Mouse (Mus musculus) yolk sac, embryonic 10.5 days (tissue): ENCODE data around the gene Grid2.

Experiments used
- DNase-seq: peaks from one replicate; pipeline ENCODE4 v3.0.0-alpha.2; 2017; ENCODE audit warnings: low spot score

Grid2 gene

DNA sequence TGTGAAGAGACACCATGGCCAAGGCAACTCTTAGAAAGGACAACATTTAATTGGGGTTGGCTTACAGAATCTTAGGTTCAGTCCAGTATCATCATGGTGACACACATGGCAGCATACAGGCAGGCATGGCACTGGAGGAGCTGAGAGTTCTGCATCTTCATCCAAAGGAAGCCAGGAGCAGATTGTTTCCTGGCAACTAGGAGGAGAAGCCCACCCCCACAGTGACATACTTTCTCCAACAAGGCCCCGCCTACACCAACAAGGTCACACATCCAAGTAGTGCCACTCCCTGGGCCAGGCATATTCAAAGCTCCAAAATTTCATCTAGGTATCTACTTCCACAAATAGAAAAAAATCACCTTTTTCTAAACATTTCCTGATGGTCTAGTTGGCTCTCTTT lies 1351.4 kb downstream of the Grid2 start:
- DNase-seq, result no peak

DNA sequence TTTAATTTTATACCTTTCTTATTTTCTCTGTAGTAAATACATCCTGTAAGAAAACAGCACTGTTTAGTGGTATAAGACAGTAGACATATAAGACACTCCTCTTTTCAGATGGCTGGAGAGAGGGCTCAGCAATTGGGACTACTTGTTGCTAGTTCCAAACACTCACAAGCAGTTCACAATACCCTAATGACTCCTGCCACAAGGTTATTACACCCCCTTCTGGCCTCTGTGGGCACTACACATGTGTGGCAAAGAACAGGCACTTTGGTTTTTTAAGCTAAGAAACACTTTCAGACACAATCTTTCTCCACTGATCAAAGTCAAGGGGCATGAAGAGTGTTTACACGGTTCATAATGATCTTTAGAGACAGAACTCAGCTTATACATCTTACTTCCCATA lies 1352.3 kb downstream of the Grid2 start:
- DNase-seq, result no peak

DNA sequence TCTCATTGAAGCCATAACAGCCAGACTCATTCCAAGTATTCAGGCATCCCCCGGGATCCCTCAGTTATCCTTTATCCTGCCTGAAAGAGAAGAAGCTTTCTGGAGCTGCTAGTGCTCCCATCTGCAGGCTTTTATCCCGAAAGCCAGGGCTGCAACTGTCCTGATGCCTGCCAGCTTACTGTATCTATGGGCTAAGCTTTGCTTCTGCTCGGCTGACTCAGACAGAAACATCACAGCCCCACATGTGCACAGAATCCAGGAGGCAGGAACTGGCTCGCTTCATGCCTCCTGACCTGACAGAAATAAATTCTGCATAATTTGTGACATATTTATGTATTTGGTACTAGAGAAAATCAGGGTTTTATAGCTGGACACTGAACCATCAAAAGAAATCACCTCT lies 1361.2 kb downstream of the Grid2 start:
- DNase-seq, result no peak

DNA sequence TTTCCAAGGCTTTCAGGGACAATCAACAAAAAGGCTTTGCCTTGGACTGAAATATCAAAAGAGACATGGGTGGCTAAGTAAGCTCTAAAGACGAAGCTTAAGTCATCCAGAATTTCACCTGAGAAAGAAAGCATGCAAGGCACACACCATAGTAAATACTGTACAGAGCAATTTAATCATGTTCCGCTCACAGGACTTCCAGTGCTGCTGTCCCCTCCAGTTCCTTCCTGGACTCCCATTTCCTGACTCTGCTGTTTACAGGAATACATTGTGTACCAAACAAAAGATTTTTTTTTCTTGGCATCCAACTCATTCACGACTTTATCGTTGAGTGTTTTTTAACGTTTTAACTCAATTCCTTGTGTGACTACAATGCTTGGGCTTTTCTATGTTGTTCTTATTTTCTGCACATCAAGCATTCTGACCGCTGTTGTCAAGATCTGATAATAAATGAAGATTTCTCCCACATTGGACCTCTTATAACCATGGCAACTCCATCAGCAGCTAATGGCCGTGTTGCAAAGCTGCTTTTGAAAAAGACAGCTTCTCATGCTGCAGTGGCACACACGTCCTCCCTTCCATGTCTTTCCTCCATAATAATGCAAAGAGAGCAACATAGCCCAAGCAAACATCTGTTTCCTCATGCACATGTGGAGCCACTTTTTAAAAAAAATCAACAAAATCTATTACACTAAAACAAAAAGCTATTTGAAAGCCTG lies 1361.9 kb downstream of the Grid2 start:
- no peak for DNase-seq

DNA sequence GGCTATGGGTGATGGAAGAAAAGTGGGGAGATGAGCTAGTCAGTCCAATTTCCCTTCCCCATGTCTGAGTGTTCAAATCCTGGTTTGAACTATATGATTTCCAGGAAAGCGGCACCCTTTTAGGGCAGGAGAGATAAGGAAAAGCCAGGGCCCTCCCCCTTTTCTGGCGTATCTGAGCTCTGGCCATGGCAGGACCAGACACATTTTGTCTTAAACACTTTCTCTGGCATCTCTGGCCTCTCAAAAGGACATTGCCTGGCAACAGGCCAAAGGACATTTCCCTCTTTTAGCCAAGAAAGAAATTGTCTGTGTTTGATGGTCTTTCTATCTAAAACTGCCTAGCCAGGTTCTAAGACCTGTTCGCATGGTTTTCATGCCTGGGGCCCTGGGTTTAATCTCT lies 1367.7 kb downstream of the Grid2 start:
- DNase-seq, result no peak

DNA sequence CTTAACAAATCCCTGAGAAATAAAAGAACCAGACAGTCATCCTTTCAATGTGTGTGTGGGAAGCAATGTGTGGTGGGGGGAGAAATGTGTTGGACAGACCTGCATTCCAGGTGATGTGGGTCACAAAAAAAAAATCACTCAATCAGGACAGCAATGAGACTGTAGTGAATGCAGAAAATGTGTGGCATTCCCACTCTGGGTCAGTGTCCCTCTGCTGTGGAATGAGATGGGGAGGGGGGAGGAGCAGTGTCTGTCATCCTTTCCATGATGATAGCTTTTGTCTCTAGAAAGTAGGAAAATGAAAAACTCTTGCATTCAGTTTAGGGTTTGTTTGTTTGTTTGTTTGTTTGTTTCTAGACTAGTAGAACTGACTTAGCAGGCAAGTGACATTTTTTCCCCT lies 1392.0 kb downstream of the Grid2 start:
- no peak for DNase-seq

DNA sequence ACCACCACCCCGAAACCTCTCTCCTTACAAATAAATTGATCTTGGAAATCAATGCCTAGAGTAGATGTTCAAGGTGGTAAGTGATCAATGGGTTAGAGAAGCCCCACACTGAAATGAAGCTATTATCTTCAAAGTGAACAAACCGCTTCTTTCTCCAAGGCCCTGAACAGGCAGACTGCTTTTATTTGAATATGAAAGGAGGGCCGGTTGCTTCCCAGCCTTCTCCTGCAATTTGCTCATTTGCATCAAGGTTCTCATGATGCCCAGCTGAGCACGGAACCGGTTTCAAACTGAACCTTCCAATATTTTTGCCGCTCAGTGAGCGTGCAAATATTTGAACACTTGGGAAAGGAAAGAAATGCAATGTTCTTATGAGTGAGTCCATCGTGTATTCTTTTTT lies 1392.5 kb downstream of the Grid2 start:
- no peak for DNase-seq

DNA sequence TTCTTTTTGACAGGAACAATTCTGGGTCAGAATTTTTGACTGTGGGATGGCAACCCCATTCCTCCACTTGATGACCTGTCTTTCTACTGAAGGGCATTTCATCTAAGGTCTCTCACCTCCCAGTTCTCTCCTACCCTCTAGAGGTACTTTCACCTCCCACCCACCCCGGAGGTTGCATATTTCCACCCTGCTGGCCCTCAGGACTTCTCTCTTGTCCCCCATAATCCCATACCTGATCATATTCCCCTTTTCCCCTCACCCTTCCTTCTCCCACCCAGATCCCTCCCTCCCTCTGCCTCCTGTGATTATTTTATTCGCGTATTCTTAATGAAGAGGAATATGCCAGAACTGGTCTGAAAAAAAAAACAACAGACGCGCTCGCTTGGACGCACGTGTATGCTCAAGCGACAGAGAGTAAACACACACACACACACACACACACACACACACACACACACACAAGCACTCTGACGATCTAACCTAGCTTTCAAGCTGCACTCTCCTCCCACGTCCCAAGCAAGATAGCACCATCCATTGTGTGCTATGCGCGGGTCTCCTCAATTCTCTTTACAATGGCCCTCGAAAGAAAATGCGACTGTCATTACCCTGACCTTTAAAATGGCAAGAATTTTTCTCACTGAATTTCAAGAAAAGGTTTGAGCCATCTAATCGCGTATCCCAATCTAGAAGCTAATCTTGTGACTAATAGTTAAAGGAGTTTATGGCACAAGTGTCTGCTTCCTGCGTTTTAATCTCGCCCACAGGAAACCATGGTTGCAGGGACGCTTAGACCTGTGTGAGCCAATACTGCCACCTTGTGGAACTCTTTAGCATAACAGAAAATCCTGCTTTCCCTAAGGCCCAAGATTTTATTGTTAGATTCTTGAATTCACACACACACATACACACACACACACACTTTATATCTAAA lies 1393.9 kb downstream of the Grid2 start:
- DNase-seq, result peak; percentile 38

DNA sequence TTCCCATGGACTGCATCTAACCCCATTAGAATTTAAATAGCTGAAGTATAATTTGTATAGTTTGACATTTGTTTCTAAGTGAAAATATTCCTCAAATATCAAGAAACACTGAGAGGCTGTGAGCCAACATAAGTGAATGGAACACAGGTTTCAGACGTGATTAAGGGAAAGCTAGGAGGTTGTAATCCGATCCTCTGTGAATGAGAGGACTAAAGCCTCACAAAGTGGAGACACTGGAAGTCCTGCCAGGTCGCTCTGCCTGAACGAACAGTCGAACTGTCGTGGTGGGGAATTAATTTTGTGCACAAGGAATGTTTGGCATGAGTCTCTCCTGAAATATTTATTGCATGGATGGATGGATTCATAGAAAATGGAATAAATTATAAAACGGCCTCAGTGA lies 1395.1 kb downstream of the Grid2 start:
- DNase-seq, result no peak

DNA sequence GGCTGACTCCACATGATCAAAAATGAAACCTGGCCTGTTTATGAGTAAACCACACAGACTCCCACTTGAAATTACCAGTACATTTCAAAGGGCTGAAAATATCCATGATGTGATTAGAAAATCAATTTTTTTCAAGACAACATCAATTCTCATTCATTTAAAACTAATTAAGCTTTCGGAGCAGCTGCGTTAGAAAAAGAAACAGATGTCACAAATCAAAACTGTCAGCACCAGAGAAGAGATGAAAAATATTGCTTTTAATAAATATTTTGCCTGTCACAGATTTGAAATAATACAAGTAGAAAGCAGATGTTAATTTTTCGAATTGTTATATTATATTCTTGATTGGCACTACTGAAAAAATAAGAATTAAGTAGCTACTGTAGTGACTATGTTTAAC lies 1415.3 kb downstream of the Grid2 start:
- no peak for DNase-seq

DNA sequence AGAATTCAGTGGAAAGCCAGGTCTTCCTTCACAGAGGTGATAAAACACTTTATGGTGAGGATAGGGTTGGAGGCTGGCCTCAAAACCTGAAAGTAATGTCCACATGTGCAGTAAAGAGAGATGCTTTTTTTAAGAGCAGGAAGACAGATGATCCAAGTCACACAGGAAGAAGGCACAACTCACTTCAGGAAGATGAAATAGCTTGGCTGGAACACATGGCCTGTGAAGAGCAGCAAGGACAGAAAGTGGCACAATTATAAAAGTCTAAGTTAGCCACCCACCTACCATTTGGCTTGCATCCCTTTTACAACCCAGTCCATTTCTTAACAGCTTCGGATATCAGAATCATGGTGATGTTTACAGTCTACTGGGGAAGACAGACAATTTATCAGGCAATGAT lies 1423.1 kb downstream of the Grid2 start:
- no peak for DNase-seq

DNA sequence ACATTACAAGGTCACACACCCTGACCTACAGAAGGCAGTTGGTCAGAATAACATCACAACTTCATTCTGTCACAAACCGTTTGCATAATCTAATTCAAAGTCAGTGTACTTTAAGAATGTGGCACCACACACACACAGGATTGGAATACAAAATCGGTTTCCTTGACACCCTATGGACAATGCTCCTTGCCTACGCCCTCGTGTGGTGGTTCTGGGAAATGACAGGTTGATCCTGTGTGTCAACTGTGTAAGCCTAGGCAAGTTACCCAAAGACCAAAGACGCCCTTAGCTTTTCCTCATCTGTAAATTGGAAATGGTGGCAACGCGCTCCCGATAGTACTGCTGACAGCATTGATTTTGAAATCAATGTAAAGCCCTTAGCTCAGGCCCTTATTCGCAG lies 1428.3 kb downstream of the Grid2 start:
- DNase-seq, result no peak

DNA sequence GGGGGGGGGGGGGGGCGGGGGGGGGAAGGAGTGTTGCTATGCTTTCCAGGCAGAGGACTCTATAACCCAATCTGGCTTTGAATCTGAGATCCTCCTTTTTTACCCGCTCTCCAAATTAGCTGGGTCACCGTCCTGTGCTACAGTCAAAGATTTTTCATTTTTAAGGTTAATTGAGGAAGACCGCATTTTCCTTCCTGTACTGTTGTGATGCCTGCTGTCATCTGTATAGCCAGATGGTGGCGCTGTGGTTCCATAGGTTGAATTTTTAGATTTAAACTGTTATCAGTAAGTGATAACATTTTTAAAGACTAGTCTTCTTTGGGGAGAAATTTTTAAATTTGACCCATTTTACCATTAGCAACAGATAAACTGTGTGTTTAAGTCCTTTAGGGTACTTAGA lies 1429.3 kb downstream of the Grid2 start:
- DNase-seq, result no peak

DNA sequence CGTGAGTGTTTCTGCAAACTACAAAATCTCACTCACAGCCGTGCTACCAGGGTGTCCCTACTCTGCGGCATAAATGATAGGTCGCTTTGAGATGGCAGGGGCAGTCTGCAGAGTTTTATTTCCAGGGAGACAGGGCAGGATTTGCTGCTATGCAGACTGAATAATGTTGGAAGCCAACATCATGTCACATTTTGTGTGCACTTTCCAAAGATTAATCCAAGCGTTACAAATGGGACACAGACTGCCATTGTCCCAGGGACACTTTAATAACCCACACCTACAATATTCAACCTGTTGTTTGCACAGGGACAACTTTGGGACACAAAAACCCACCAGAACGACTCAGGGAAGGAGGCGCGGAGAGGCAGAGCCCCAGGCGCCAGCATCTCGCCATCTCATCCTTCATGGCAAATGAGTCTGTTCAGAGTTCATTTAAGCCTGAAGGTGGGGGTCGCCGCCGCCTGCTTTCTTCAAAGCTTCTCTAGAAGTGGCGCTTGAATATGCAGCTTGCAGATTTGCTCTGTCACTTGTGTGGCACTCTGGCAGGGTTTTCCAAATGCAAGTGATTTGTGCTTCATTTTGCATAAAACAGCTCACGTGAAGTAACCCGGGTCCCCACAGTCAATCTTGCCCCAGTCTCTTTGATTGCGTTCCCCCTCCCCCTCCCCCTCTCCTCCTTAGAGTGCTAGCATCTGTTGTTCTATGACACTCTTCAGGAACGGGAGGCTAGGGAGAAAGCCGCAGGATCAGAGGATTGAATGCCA lies 1432.7 kb downstream of the Grid2 start:
- DNase-seq, result no peak

DNA sequence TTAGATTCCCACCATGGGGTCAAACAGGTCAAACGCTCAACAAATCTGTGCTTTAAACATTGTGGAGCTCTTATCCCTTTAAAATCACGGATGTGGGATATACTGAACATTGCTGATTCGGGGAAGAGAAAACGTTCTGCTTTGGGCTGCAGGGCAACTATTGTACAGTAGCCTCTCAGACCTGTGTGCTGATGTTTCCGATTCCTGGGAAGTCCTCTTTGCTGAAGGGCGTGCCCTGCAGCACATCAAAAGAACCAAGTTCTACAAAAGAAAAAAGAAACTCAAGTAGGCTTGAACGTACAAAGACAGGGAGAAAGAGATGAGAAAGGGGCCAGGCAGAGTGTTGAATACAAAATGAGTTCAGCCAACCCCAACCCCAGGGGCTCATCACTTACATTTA lies 1439.0 kb downstream of the Grid2 start:
- no peak for DNase-seq

DNA sequence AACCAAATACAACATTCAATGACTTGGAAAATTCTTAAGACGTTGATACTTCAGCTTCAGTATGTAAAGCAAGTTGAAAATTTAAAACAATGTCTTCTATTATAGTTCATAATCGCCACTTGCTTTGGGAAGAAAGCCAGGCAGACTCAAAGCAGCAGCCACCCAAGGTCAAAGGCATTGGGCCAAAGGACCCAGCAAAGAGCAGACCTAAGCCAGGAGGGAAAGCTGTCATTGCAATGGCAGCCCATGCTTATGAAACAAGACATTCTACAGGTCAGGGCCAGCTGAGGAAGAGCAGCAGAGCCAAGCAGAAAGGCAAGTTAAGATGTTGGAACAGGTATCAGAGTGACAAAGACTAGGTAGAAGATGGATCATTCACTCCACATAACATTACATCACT lies 1448.0 kb downstream of the Grid2 start:
- DNase-seq, result no peak

DNA sequence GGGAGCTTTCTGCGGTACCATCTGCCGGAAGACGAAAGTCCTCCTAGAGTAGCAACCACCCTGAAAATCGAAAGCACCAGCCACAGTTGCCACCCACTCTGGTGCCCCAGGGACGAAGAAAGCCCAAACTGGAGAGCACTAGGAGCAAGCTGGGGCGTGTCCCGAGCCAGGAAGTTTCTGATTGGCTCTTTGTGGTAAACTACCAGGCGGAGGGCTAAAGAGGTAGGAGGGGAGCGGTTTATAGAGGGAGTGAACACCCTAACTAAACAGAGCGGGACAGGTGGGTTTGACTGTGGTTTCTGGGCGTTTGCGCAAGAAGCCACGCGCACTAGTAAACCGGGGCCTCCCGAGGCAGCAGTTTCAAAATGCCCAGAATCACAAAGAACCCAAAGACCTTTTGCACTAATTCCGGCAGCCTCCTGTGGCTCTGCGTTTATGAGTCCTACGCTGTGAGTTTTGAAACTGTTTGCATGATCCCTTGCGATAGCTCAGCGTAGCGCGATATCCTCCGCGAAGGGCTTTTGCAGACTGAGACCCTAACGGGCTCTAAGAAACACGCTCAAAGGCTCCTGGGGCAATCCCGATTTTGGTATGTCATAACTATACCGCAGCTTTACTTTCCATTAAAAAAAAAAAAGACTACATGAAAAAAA lies 1472.2 kb downstream of the Grid2 start:
- no peak for DNase-seq

DNA sequence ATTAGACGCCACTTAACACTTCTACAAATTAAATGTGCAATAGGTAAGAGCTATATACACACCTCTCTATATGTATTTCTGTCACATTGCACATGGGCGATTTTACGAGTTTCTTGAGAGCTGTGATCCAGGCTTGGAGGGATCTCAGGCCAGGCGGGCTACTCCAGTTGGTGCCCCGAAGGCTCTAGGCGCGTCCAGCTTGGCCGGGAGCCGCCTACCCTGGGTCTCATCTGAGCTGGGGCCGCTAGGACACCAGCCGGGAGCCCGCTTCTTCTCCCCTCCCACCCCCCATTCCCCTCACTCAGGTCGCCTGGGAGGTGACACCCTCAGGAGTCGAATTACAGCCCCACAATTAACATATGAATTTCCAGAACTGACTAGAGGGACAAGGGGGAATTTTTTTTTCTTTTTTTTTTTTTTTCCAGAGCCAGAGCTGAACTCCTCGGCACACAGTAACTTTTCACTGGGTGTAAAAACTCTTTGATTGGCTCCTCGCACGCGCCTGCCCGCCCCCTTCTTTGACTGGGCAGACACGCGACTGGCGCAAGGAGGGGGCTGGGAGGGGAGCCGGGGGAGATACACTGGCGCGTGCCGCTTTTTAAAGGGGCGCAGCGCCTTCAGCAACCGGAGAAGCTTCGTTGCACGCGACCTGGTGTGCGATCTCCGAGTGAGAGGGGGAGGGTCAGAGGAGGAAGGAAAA lies 1473.0 kb downstream of the Grid2 start, which contains the start of gene Atoh1:
Gene Atoh1, plus strand, starts transcription at position 627 of the 700 bp plus-strand sequence.
- peak; percentile 72 for DNase-seq

DNA sequence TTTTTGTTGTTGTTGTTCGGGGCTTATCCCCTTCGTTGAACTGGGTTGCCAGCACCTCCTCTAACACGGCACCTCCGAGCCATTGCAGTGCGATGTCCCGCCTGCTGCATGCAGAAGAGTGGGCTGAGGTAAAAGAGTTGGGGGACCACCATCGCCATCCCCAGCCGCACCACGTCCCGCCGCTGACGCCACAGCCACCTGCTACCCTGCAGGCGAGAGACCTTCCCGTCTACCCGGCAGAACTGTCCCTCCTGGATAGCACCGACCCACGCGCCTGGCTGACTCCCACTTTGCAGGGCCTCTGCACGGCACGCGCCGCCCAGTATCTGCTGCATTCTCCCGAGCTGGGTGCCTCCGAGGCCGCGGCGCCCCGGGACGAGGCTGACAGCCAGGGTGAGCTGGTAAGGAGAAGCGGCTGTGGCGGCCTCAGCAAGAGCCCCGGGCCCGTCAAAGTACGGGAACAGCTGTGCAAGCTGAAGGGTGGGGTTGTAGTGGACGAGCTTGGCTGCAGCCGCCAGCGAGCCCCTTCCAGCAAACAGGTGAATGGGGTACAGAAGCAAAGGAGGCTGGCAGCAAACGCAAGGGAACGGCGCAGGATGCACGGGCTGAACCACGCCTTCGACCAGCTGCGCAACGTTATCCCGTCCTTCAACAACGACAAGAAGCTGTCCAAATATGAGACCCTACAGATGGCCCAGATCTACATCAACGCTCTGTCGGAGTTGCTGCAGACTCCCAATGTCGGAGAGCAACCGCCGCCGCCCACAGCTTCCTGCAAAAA lies 1473.7 kb downstream of the Grid2 start:
- DNase-seq, result peak; percentile 20

DNA sequence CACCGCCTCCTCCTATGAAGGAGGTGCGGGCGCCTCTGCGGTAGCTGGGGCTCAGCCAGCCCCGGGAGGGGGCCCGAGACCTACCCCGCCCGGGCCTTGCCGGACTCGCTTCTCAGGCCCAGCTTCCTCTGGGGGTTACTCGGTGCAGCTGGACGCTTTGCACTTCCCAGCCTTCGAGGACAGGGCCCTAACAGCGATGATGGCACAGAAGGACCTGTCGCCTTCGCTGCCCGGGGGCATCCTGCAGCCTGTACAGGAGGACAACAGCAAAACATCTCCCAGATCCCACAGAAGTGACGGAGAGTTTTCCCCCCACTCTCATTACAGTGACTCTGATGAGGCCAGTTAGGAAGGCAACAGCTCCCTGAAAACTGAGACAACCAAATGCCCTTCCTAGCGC lies 1474.4 kb downstream of the Grid2 start:
- no peak for DNase-seq
